Mouse (Mus musculus) layer of hippocampus, postnatal 36 days (tissue): ENCODE results near the gene Ssbp3. TPM values are rescaled to one million over a fixed set of nuclear protein-coding genes. Genes with fewer than 3 reads are reported as not detected.

ENCODE experiments used
- DNase-seq, 2 experiments: peaks; one replicate each; pipeline ENCODE4 v3.0.0; 2022
- total RNA-seq, 2 experiments: library from RNA; stranded (reverse); gene quantifications; 2 replicates each; pipeline ENCODE4 v1.2.3; 2021

Ssbp3 gene
- total RNA-seq = 100 to 1,000 TPM; 144 to 163 TPM

- DNase-seq = peak in 1 of 2 experiments; percentile 53
Observed at GRCm38 (mm10) chr4:106910201-106911172, at the start of gene Ssbp3. Gene Ssbp3, plus strand, starts transcription at chr4:106910701.

DNA sequence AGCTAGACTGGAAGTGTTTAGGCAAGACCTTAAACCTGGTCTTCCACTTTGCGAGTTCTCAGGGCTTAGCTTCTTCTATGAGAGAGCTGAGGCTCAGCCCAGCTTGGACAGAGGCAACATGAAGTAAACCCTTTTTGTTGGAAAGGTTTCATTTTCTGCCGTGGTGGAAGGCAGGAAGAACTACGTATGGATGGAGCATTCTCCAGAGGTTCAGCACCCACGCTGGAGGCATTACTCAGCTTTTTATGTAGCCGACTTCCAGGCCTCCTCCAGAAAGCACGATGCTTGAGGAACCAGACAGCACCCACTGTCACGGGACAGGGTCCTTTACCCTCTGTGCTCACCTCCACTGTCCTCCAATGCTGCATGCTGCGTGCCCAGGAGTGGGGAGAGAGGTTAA lies 48.6 kb upstream of the Ssbp3 start:
- no peak for DNase-seq

DNA sequence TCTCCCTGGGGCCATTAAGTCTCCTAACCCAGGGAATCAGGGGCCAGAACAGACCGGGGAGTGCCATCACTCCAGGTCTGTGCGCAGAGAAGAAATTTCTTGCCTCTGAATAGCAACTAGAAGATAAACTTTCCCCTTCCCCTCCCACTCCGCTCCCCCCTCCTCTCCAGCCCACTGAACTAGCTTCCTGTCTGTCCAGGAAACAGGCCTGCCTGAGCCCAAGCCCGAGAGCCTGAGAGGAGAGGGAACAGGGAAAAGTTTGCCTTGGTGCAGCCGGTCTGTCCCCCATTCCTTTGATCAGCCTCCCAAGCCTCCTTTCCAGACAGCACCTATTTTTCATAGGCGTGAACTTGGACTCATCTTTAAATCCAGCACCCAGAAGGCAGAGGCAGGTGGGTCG lies 48.2 kb upstream of the Ssbp3 start:
- no peak for DNase-seq

DNA sequence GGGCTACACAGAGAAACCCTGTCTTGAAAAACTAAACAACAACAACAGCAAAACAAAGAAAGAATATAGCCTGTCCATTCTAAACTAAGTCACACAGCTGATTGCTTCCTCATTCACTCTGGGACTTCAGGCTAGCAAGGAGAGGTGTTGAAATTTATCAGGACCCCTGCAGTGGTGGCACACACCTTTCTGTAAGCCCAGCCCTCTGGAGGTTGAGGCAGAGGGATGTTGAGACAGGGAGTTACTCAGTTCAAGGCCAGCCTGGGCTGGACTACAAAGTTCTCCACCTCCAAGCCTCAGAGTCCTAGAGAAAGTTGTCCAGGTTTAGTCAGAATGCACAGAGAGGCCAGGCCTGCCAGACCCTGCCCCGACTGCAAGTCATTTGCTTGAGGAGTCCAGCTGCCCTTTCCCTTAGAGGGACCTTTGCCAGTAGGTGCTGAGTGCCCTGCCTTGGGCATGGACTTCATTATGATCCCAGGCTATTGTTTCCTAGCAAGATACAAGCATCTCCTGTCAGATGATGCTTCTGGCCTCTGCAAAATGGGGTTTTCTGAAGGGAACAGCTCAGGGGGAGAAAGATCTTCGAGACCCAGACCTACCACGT lies 47.6 kb upstream of the Ssbp3 start:
- DNase-seq = no peak

DNA sequence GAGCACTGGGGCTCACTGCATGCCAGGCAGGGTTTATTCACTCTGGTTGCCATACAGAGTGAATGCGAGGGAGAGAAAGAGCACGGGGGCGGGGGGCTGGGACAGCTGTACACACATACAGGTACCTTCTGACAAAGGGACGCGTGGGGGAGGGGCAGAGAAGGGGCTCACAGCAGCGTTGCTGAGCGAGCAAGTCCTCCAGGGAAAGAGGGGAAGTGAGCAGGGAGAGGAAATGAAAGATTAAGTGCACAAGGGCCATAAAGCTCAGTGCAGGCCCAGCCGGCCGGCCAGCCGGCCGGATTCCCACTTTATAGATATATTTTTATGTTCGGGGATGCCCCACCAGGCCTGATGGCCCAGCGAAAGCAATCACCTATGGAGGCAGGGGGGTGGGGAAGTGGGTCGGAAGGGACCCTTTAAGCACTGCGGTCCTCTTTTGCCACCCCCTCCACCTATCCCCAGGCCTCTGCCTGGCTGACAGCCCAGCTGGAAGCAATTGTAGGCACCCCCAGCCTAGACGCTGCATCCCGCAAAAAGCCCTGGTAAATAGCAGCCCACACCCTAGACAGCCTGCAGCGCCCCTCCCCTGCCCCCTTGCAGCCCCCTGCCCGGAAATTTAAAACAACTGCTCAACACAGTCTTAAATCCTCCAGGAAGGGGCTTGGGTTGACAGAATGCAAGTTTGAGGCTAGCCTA lies 44.9 kb upstream of the Ssbp3 start:
- DNase-seq = no peak

DNA sequence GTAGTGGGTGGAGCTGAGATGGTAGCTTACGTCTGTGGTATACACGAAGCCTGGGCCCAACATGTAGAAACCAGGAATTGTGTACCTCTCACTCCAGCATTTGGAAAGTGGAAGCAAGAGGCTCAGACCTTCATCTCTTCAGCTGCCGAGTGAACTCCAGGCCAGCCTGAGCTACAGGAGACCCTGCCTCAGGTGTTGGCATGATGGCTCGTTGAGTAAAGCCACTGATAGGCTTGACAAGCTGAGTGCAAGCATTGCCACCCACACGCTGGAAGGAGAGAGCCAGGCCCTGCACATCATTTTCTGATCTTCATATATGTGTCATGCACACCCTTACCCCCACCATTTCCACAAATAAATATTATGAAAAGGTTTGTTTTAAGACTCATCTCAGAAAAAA lies 44.1 kb upstream of the Ssbp3 start:
- DNase-seq = no peak

- peak in 1 of 2 experiments; percentile 44 for DNase-seq
Observed at GRCm38 (mm10) chr4:106866845-106867244, 43.7 kb upstream of the Ssbp3 start.

DNA sequence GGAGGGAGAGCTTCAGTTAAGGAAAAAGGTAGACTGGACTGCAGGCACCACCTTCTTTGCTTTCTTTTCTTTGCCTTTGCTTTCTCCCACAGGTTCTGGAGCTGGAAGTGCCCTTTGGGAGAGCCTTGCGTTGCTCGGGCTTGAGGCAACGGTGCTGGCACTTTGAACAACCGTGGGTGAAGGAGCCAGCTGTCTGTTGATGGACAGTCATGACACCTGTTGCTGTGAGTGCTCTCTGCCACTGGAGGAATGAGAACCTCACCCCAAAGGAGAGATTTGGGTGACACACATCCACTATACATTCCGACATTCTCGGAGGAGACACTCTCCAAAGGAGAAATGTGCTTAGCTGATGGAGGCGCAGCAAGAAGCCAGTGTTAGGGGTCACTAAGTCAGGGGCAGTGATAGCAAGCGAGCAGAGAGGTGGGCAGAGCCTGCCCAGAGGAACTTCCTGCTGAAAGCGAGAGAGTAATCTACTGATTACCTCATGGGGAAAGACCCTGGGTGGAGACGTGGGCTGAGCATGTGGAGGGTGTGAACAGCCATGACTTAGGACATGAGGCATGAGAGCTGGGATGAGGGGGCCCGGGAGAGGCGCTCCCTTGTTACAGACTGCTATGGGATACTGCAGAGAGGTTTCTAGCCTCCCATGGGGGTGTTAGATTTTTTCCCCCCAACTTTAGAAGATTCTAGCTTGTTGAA lies 41.6 kb upstream of the Ssbp3 start:
- no peak for DNase-seq

DNA sequence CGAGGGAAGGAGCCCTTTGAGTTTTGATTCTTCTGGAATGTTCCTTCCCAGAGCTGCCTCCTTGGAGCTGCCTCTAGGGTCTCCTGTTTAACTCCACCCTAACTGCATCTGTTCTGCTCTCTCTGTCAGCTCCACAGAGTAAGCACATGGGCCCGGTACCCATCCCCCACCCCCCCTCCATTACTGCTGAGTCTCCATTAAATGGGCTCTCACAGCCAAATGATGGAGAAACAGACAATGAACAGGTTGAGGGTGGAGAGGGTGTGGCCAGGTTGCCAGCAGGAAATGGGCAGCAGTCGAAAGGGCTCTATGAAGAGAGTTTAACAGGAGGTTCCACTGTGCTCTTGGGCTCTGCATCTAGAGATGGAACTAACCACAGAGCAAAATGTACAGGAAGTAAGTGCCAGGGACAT lies 41.0 kb upstream of the Ssbp3 start:
- DNase-seq = no peak

GRCm38 (mm10) chr4:106870556-106870955 lies 39.9 kb upstream of the Ssbp3 start:
- DNase-seq = no peak

- DNase-seq = no peak
Observed at GRCm38 (mm10) chr4:106874501-106874900, 36.0 kb upstream of the Ssbp3 start.

DNA sequence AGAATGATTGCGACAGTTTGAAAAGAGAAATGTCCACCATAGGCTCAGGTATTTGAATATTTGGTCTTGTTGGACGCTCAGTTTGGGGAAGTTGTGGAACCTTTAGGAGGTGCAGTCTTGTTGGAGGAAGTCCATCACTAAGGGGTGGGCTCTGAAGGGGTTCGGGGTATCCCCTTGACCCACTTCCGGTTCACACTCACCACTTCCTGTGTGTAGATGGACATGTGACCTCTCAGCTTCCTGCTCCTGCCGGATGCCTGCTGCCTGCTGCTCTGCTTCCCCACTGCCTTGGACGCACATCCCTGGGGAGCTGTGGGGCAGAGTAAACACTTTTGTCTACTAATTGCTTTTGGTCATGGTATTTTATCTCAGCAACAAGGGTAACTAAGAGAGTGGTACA lies 29.4 kb upstream of the Ssbp3 start:
- no peak for DNase-seq

DNA sequence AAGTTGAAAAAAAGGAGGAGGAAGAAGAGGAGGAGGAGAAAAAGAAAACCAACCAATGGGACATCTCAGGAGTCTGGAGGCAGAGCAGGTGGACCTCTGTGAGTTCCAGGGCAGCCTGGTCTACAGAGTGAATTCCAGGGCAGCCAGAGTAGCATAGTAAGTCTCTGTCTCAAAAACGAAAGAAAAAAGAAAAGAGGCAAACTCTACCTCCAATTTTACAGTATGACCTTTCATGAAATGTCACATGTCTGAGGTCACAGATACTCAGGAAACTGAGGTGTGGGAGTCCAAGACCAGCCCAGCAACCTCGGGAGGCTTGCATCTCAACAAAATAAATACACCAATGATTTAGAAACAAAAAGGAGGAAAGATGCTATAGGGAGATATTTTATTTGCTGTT lies 27.4 kb upstream of the Ssbp3 start:
- DNase-seq = no peak

- DNase-seq = no peak
Observed at GRCm38 (mm10) chr4:106886307-106887085, 24.0 kb upstream of the Ssbp3 start.

GRCm38 (mm10) chr4:106896086-106896485 lies 14.4 kb upstream of the Ssbp3 start:
- DNase-seq = no peak

GRCm38 (mm10) chr4:106898923-106899322 lies 11.6 kb upstream of the Ssbp3 start:
- DNase-seq = no peak

GRCm38 (mm10) chr4:106899471-106899870 lies 11.0 kb upstream of the Ssbp3 start:
- DNase-seq = no peak

DNA sequence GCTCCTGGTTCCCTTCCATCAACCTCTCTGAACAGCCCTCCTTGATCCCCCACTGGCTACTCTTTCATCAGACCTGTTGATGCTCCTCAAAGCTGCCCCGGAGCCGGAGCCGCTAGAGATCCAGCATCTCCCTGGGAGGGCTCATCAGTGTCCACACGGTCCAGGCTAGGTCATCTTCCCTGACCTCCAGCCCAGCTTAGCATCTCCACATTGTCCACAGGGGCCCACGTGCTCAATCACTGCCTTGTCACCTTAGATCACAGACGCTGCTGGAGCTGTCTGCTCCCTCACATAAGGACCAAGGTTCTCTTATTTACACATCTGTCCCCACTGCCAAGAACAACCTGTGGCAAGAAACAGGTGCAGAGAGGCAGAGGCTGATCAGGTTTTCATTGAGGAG lies 9.8 kb upstream of the Ssbp3 start:
- no peak for DNase-seq

- no peak for DNase-seq
Observed at GRCm38 (mm10) chr4:106901610-106902009, 8.9 kb upstream of the Ssbp3 start.

DNA sequence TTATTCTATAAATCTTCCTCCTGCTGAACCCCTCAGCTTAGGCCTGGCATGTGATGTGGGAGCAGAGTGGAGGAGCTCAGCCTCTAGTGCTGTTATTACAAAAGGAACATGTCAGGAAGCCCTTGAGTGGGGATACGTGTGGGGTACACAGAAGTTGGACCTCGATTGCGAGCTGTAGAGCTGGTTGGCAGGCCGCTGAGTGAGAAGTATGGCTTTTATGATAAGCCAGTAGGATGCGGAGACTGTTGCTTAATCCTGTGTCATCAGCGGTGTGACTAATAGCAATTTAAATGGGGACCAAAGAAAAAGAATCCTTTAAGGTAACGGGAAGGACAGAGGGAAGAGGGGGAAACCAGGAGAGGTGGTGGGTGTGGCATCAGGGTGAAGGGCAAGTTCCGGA lies 8.3 kb upstream of the Ssbp3 start:
- no peak for DNase-seq

GRCm38 (mm10) chr4:106905898-106906297 lies 4.6 kb upstream of the Ssbp3 start:
- no peak for DNase-seq
